ENCODE assay signal across 7 mouse cellular contexts in the genomic region with DNA sequence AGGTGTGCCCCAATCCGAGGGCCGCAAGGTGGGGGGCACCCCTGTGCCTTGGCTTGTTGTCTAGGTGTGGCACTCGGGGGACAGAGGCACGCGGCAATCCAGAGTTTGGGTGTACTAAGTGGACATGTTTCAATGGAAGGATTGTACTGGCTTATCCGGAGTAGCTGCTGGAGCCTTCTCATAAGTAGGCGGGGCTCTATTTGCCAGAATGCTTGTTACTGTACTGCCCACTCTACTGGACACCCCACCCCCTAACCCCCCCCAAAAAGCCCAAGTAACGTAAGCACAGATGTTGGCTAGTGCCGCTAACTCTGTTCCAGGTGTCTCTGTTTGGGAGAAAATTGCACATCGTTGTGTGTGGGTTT. TPM values are rescaled to one million over a fixed set of nuclear protein-coding genes. Genes with fewer than 3 reads are reported as not detected.
DNase-seq lines count a peak whose midpoint lies in the region; ATAC-seq and TF ChIP-seq lines count a peak whose summit lies in the region.

No protein-coding gene starts in this region.

- WGBS in thymus, adult 2 months: 0% methylated on average over 10 of the region's 10 CpGs
- under 1% methylated on average over 10 of the region's 10 CpGs for WGBS in embryonic facial prominence, embryonic 15.5 days
- 2% methylated on average over 10 of the region's 10 CpGs for WGBS in limb, embryonic 11.5 days
- WGBS in midbrain, embryonic 15.5 days: 3% methylated on average over 10 of the region's 10 CpGs

- H3K4me3 ChIP-seq in thymus, adult 2 months (ENCODE audit: control insufficient read depth, insufficient read depth, low read length): peak overlapping the region; percentile 56
- peak overlapping the region; percentile 75 for H3K4me3 ChIP-seq in embryonic facial prominence, embryonic 15.5 days (replicated peaks)
- peak overlapping the region; percentile 78 for H3K4me3 ChIP-seq in limb, embryonic 11.5 days (ENCODE audit: low read depth, low read length)
- peak overlapping the region; percentile 82 for H3K4me3 ChIP-seq in midbrain, embryonic 15.5 days

- no peaks in the 10 kb centered on the region for H3K36me3 ChIP-seq in thymus, adult 2 months (ENCODE audit: control insufficient read depth, insufficient read depth, low read length)
- H3K36me3 ChIP-seq in embryonic facial prominence, embryonic 15.5 days: no peaks in the 10 kb centered on the region
- no peaks in the 10 kb centered on the region for H3K36me3 ChIP-seq in limb, embryonic 11.5 days (ENCODE audit: control insufficient read depth, insufficient read depth, low read length)
- no peaks in the 10 kb centered on the region for H3K36me3 ChIP-seq in midbrain, embryonic 15.5 days (replicated peaks)

- peak overlapping the region; percentile 88 for H3K4me2 ChIP-seq in embryonic facial prominence, embryonic 15.5 days (replicated peaks)
- peak overlapping the region; percentile 81 for H3K4me2 ChIP-seq in limb, embryonic 11.5 days (ENCODE audit: low read depth, severe bottlenecking)
- peak overlapping the region; percentile 87 for H3K4me2 ChIP-seq in midbrain, embryonic 15.5 days

- H3K9me3 ChIP-seq in embryonic facial prominence, embryonic 15.5 days (replicated peaks): no peaks in the 10 kb centered on the region
- H3K9me3 ChIP-seq in limb, embryonic 11.5 days (ENCODE audit: control insufficient read depth, low read length): no peaks in the 10 kb centered on the region
- no peaks in the 10 kb centered on the region for H3K9me3 ChIP-seq in midbrain, embryonic 15.5 days

- peak; percentile 85 for ATAC-seq in embryonic facial prominence, embryonic 15.5 days (ENCODE audit: insufficient number of reproducible peaks, low FRiP score, low TSS enrichment, low read depth)
- ATAC-seq in limb, embryonic 11.5 days (ENCODE audit: insufficient number of reproducible peaks, low FRiP score, low TSS enrichment, low read depth): peak; percentile 82
- ATAC-seq in midbrain, embryonic 15.5 days (replicated peaks): no peak

- no peak for DNase-seq in thymus, adult 2 months
- DNase-seq in thymus, postnatal 14 days: no peak
- no peak for DNase-seq in limb, embryonic 11.5 days (ENCODE audit: low spot score)
- DNase-seq in left cerebral cortex, adult 18-20 months (ENCODE audit: low spot score in 2 of 2): no peak
- DNase-seq in thymus, postnatal 25 days: no peak

- TF ChIP-seq POLR2A in thymus, adult 2 months (IDR thresholded peaks at IDR 0.05; ENCODE audit: control insufficient read depth, extremely low read depth, insufficient read depth, low read length, poor library complexity): no peak

- no peak overlapping the region for H3K27ac ChIP-seq in thymus, adult 2 months (ENCODE audit: control insufficient read depth, insufficient read depth, low read length)
- peak overlapping the region; percentile 94 for H3K27ac ChIP-seq in embryonic facial prominence, embryonic 15.5 days (replicated peaks)
- peak overlapping the region; percentile 88 for H3K27ac ChIP-seq in limb, embryonic 11.5 days (replicated peaks; ENCODE audit: low read depth, low read length)
- H3K27ac ChIP-seq in midbrain, embryonic 15.5 days: peak overlapping the region; percentile 75

- TF ChIP-seq CTCF in thymus, adult 2 months (IDR thresholded peaks at IDR 0.05; ENCODE audit: borderline replicate concordance, control insufficient read depth, extremely low read depth, insufficient read depth, low read length, poor library complexity): no peak

- peak overlapping the region; percentile 78 for H3K9ac ChIP-seq in embryonic facial prominence, embryonic 15.5 days
- H3K9ac ChIP-seq in limb, embryonic 11.5 days (ENCODE audit: low read length): peak overlapping the region; percentile 79
- H3K9ac ChIP-seq in midbrain, embryonic 15.5 days: peak overlapping the region; percentile 95

- H3K27me3 ChIP-seq in thymus, adult 2 months (ENCODE audit: control insufficient read depth, insufficient read depth, low read length): no peaks in the 10 kb centered on the region
- H3K27me3 ChIP-seq in embryonic facial prominence, embryonic 15.5 days: no peaks in the 10 kb centered on the region
- no peaks in the 10 kb centered on the region for H3K27me3 ChIP-seq in limb, embryonic 11.5 days (ENCODE audit: control insufficient read depth, insufficient read depth, low read length)
- H3K27me3 ChIP-seq in midbrain, embryonic 15.5 days (replicated peaks): no peaks in the 10 kb centered on the region

- 0 out of 2 replicates have a peak, but pooled peaks cover 3% of the 10 kb centered on the region for H3K4me1 ChIP-seq in thymus, adult 2 months (replicated peaks; ENCODE audit: control insufficient read depth, insufficient read depth, low read length)
- H3K4me1 ChIP-seq in embryonic facial prominence, embryonic 15.5 days: peaks cover 16% of the 10 kb centered on the region
- 0 out of 2 replicates have a peak, but pooled peaks cover 2% of the 10 kb centered on the region for H3K4me1 ChIP-seq in limb, embryonic 11.5 days (ENCODE audit: control insufficient read depth, insufficient read depth, low read length)
- peaks cover 8% of the 10 kb centered on the region for H3K4me1 ChIP-seq in midbrain, embryonic 15.5 days

RNA-seq across cellular contexts. Expression of gene Vps8, which starts 0.6 kb away (rescaled TPM):
- polyA plus RNA-seq in thymus, adult 2 months (2012; rRNA removed): 15.3 and 15.9 TPM in 2 replicates
- polyA plus RNA-seq in embryonic facial prominence, embryonic 15.5 days (2015; fragmentation: Nextera tagmentation; extraction: Ambion mirVana): 15.7 and 16.9 TPM in 2 replicates
- 15.1 and 17.7 TPM in 2 replicates for polyA plus RNA-seq in limb, embryonic 11.5 days (2014; fragmentation: Nextera tagmentation; extraction: Ambion mirVana)
- 37.5 and 40.2 TPM in 2 replicates for polyA plus RNA-seq in midbrain, embryonic 15.5 days (2015; fragmentation: Nextera tagmentation; extraction: Ambion mirVana)
- 10 to 100 TPM; 56.1 to 58.1 TPM for total RNA-seq in left cerebral cortex, adult 18-20 months (2021)
